Mouse (Mus musculus) G1E-ER4 (cell line): ENCODE data around the gene Dohh. TPM values are rescaled to one million over a fixed set of nuclear protein-coding genes. Genes with fewer than 3 reads are reported as not detected.

Source experiments
- GATA1 ChIP-seq: IDR thresholded peaks from one replicate; pipeline ENCODE4 v1.8.0; 2012; ENCODE audit warnings: low read length, inconsistent platforms
- polyA plus RNA-seq: library from polyadenylated mRNA; stranded (reverse); fragments of >175 nt; gene quantifications from 2 replicates; pipeline ENCODE4 v1.2.3, GENCODE M21; 2012

The Dohh gene
- polyA plus RNA-seq, 1 experiment: 292 TPM

DNA sequence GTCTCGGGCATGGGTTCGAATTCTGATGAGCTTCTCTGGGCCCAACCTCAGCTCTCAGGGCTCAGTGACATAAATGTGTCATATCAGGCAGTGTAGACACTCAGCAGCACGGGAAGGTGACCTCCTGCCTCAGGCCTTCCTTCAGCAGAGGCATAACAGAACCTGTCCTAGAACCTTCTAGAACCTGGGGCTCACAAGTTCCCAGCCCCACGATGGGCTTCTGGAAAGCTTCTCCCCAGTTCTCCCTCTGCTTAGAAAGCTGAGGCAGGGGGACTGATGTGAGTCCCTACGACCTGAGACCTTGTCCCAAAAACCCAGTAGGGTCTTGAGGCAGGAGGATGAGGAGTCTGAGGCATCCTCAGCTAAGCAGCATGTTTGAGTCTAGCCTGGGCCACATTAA lies 30.9 kb downstream of the Dohh start:
- no peak for TF ChIP-seq GATA1

DNA sequence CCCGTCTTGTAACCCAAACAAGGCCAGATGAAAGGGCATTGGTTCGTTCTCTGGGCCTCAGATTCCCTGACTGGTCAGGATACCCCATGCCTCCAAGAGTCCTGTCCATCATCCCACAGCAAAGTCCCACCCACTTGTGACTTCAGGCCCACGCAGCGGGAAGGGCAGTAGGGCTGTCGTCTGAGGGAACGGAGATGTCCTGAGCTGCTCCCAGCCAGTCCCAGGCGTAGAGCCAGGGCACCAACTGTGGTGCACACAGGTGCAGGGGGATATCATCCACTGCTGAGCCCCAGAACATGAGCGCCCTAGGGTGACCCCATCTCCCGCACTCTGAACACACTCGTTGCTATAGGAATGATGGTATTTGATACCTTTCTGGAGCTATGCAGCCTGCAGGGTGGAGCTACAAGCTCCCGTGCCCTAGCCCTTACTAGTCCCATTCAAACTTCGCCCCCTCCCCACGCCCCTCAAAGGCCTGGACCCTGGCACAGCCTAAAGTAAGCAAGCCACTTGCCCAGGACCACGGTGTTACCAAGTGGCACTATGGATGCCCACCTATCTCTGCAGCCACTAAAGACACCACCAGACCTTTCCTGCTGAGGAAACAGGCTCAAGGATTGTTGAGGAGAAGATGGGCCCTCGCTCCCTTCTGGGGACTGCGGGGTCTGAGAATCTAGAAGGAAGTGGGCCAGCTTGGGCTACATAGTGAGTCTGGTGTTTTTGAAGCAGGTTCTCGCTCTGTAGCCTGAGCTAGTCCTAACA lies 31.5 kb downstream of the Dohh start:
- no peak for TF ChIP-seq GATA1

DNA sequence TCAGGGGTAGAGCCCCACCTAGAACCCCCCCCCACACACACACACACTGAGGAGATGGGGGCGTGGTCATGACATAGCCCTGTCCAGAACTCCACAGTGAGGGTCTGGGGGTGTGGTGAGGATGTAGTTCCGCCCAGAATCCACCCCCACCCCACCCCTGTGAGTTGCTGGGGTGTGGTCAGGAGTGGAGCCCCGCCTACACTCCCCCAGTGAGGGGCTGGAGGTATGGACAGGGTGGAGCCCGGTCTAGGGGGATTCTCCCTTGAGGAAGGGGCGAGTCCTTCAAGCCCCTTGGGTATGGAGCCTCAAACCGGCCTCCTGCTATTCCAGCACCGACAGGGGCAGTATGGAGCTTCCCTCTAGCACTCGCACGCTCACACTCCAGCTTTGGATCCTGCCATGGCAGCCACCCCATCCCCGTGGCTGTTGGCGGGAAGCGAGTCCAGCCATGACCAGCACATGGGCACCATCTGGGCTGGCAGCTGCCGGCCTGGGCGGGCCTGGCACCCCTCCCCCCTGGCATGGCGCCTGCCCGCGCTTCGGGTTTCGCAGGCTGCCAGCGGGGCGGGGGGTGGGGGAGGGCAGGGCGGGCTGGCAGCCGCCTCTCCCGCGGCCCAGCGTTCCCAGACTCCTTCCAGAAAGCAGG lies 32.5 kb downstream of the Dohh start:
- no peak for TF ChIP-seq GATA1

DNA sequence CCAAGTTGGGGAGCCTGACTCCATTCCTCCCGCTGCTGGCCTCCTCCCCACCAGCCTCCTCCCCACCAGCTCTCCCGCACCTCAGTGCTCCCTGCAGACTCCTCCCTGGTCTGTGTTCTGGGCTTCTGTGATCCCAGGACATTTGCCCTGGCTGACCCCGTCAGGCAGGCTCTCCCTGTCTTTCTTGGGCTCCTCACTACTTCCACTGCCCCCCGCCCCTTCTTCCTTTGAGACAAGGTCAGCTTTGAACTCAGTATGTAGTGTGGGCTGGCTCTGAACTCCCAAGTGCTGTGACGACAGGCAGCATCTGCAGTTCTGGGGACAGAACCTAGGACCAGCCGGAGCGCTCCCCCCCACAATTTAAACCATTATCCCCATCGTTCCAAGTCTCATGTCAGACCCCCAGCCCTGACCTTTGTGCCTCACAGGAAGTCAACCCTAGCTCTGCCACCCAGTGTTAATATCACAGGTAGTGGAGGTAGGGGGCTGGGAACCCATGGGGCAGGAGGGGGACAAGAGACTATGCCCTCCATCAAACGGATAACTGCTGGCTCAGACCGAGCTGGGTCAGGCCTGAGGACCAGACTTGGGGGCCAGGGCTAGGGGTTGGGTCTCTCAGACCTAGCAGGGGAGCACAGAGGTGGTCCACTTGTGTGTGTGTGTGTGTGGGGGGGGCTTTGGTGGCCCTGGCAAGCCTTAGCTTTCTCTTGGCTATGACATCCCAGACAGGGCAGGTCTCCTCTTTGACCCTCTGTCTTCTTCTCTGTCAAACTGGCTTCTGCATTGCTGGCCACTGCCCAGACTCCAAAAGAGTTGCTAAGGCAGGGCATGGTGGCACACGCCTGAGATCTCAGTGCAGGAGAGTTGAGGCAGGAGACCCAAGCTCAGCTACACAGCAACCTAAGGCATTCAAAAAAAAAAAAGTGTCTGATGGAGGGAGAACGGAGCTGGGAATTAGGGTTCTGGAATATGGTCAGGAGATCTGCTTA lies 33.3 kb downstream of the Dohh start:
- TF ChIP-seq GATA1: no peak

DNA sequence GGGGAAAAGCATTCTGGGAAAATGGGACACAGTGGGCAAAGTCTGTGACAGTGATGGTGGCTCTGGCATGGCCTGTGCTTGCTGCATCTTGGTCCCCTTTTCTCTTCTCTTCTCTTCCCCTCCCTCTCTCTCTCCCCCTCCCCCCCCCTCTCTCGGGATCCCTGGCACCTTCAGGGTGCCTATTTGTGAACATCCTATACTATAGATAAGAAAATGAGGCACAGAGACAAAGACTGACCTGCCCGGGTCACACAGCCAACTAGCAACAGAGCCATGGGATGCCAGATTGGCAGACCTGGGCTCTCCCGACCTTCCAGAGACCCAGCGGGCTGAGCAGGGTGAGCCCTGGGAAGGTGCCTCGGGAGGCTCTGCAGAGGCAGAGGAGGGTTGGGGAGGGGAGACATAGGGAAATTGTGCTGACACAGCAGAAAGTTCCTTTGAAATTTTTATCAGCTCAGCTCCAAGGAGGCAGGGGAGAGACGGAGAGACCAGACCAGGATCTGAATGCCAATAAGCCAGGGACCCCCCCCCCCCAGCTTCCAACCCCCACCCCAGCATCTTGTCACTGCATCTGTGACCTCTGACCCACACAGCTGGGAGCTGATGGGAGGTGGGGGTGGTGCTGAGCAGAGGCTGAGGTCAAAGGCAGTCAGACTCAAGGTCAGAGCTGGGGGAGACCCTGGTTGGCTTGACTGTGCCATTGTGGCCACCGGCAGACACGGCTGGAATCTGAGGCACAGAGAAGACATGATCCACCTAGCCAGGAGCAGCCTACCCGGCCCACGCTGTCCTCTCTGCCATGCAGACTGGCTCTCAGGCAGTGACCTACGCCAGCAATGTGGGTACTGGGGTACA lies 34.2 kb downstream of the Dohh start:
- no peak for TF ChIP-seq GATA1

DNA sequence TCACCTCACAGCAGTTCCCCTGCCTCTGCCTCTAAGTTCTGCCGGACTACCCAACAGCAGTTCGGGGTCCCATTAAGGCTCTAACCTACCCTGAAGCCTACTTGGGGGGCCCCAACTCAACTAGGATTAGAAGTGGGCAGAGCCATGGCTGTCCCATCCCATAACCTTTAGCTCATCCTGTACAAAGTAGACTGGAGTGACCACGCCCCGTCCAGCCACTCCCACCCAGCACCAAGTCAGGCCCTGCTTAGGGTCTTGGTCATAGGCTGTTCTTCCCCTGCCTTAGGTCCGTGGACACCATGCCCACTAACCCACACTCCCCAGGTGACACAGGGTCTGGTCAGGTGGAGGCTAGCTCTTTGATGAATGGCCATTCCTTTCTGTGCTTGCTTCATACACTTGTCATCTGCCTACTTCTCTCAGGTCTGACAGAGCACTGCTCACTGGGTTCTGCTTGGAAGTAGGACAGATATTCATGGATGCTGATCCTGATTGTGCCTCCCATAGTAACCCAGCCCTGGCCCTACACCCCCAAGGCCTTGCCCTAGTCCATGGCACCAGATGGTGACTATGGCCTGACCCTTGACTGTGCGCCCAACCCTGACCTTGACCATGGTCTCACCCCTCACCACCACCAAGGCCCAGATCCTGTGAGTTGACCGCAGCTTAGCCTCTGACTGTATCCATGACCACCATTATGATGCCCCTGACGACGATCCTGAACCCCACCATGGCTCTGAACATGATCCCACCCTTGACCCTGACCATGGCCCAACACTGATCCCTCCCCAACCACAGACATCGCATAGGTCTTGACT lies 35.1 kb downstream of the Dohh start:
- TF ChIP-seq GATA1: no peak

DNA sequence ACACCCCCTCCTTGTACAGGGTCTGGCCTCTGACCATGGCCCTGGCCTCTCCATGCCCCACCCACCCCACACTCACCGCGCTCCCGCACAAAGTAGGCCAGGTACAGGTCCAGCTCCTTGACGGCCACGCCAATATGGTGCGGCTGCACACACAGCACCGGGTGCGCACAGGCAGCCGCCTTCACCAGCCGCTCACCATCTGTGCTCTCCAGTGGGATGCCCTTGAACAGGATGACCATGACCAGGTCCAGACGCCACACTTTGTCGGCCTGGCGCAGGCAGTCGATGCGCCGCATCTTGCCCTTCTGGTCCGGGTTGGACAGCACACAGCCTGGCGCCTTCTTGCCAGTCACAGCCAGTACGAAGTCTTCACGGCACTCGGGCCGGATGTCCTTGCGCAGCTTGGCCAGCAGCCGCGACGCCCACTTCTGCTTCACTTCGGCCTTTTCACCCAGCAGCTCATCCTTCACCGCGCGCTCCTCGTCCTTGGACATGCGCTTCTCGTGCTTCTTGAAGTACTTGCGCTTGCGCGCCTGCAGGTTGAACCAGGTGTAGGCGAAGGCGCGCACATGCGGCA lies 36.1 kb downstream of the Dohh start:
- TF ChIP-seq GATA1: no peak

DNA sequence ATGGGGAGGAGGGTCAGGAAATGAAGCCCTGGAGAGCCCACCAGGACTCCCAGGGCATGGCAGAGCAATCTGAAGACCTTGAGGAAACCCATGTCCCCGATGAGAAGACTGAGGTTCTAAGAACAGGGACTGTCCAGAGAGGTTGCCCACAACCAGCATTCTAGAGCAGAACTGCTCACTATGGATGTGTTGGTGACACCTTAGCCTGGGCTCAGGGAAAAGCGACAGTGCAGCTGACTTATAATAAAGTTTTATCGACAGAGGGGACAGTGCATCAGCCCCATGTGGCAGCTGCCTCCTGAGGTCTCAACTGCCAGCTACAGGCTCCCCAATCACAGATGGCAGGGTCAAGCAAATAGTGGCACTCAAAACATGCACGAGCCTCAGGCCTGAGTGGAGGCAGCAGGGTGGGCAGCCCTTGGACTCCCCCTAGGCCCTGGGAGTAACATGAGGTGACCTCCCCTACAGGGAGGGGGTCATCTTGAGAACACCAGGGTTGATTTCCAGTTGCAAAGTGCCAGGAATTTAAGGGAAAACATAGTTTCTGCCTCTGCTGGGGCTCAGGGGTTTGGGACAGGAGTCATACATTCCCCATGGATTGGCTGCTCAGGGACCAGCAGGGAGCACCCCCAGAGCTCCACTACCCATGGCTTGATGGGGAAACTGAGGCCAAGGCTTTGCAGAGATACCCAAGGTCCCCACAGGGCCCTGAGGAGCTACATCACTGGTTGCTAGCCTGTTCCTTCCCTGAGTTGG lies 37.0 kb downstream of the Dohh start:
- no peak for TF ChIP-seq GATA1

DNA sequence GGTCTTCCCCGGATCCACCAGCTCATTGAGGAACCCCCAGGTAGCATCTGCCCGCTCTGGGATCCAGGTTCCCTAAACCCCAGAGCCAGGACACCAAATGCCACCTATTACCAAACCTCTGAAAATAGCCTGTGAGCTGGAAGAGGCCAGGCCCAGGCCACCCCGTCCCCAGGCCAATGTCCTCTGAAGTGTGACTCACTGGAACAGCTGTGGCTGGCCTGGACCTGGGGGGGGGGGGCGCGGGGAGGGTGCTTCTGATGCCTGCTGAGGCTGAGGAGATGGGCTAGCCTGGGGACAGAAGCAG lies 37.5 kb downstream of the Dohh start:
- no peak for TF ChIP-seq GATA1

DNA sequence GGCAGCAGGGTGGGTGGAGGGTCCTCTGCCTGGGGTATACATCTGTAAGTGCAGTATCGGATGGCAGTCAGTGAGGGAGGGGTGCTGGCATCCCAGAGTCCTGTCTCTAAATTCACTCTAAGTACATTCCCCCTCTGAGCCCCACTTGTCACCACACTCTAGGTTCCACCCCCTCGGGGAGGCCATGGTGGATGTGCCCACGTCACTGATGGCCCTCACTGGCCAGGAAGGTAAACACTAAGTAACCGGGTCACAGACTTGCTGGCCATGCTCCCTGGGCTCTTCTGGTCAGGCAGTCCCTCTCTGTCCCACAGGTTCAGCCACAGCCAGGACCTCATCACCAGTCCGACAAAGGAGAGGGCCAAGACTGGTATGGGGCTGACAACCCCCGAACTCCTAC lies 38.0 kb downstream of the Dohh start:
- no peak for TF ChIP-seq GATA1

DNA sequence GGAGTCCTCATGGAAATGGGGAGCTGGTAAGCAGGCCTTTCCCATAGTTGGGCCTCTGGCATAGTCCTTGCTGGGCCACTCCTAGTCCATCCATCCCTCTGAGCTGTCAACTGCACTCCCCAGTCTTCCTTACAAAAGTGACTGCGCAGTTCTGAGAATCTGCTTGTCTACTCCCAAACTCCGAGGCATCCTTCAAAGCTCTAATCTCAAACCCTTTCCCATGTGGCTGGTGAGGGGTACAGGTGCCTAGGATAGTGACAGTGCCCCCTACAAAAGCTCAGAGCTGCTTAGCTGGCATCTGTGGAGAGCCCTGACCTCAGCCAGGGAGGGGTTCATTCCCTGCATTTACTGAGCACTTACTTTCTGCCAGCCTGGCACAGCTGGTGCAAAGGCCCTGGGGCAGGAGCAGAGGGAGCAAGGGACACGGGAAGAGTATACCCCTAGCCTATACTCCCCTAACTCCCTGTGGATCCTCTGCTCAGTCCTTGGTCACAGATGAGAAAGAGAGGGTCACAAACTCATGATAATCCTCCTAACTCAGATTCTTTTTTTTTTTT lies 38.5 kb downstream of the Dohh start:
- no peak for TF ChIP-seq GATA1

DNA sequence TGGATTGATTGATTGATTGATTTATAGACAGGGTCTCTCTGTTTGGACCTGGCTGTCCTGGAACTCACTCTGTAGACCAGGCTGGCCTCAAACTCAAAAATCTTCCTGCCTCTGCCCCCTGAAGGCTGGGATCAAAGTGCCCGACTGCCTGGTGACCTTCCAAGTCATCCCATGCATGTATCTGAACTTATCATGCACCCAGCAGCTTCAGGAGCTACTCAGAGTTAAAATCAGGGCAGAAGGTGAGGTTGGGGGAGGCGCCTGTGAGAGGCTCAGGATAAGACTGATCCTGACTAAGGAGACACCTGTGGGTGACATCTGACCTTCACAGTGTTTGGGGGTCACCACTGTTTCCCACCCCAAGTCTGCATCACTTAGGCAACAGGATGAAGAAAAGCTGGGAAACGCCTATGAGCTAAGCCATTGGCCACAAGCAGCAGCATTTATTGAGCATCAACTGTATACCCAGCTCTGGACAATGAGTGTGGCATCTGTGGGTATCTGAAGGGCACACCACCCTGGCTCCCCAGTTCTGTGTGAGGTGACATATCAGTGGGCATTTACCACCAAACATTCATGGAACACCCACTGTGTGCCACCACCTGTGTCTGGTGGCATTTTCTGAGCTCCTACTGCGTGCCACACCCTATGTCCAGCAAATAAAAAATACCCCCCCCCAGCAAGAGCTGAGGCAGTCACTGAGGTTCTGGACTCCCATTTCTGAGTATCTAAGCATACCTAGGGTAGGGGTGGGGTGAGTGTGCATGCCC lies 39.4 kb downstream of the Dohh start:
- TF ChIP-seq GATA1: no peak
